Mouse (Mus musculus): ENCODE data around the gene Vps11.

GRCm38 (mm10) chr9:44406906-44407751, 45.7 kb upstream of the Vps11 start, which contains the start of the genes Rps25 and Trappc4:
- TF ChIP-seq POLR2A (IDR thresholded peaks at IDR 0.05; ENCODE audit: low read depth, low read length) (no peak; the same call in none of the 2 replicates), CTCF (IDR thresholded peaks at IDR 0.05; ENCODE audit: extremely low read depth, insufficient read length, insufficient replicate concordance, low read depth, low read length) (no peak)

Data from small intestine, adult 2 months (tissue).